Mouse (Mus musculus): ENCODE measurements around the gene Usp1.

- TF ChIP-seq CTCF (IDR thresholded peaks at IDR 0.05; ENCODE audit: low read depth) (peak; percentile 93), EP300 (optimal IDR thresholded peaks at IDR 0.05) (no peak)
Observed at GRCm38 (mm10) chr4:98887148-98887547, 36.5 kb upstream of the Usp1 start.
